8 mouse cellular contexts compared by ENCODE assay signal in genomic region chr8:80807807-80808505, GRCm38 (mm10).
DNase-seq lines count a peak whose midpoint lies in the region; ATAC-seq lines count a peak whose summit lies in the region.

No protein-coding gene starts in this region.

- no peak overlapping the region for H3K4me3 ChIP-seq in heart, embryonic 11.5 days (ENCODE audit: low read depth, low read length)
- H3K4me3 ChIP-seq in heart, embryonic 16.5 days (ENCODE audit: low read length): no peak overlapping the region
- H3K4me3 ChIP-seq in midbrain, embryonic 13.5 days (replicated peaks): no peak overlapping the region

- peak overlapping the region; percentile 35 for H3K4me2 ChIP-seq in heart, embryonic 11.5 days
- peak overlapping the region; percentile 36 for H3K4me2 ChIP-seq in heart, embryonic 16.5 days (ENCODE audit: low read depth, low read length)
- H3K4me2 ChIP-seq in midbrain, embryonic 13.5 days (replicated peaks): peak overlapping the region; percentile 10; the same call in 1 of the 2 replicates

- ATAC-seq in heart, embryonic 11.5 days (replicated peaks; ENCODE audit: insufficient number of reproducible peaks, low FRiP score, low TSS enrichment): no peak
- ATAC-seq in common myeloid progenitor, adult 5-6 weeks (replicated peaks; ENCODE audit: low read depth, poor library complexity, severe bottlenecking): 0 out of 2 replicates have a peak, but pooled peaks have one; percentile 42
- ATAC-seq in heart, embryonic 16.5 days (replicated peaks; ENCODE audit: extremely low read depth, insufficient read depth, low FRiP score): no peak
- ATAC-seq in midbrain, embryonic 13.5 days: no peak

- no peak for DNase-seq in heart, postnatal 36 days
- no peak for DNase-seq in spleen, postnatal 10 days (ENCODE audit: low spot score in 2 of 2)
- no peak for DNase-seq in T-cell, adult 2 months (ENCODE audit: low spot score)
- DNase-seq in cerebellum, adult 9-10 months: no peak

- peak overlapping the region; percentile 71 for H3K27ac ChIP-seq in heart, embryonic 11.5 days (ENCODE audit: low read depth, low read length)
- peak overlapping the region; percentile 83 for H3K27ac ChIP-seq in heart, embryonic 16.5 days (ENCODE audit: low read length)
- peak overlapping the region; percentile 45 for H3K27ac ChIP-seq in midbrain, embryonic 13.5 days

- intact Hi-C loops in heart, postnatal 36 days (cut with DNase I): no loop called here

- no peaks in the 10 kb centered on the region; the same call in 1 of the 2 replicates for H3K36me3 ChIP-seq in heart, embryonic 11.5 days (ENCODE audit: control insufficient read depth, insufficient read depth, low read length)
- peaks cover 5% of the 10 kb centered on the region for H3K36me3 ChIP-seq in heart, embryonic 16.5 days (ENCODE audit: control insufficient read depth, insufficient read depth)
- no peaks in the 10 kb centered on the region for H3K36me3 ChIP-seq in midbrain, embryonic 13.5 days

- H3K27me3 ChIP-seq in heart, embryonic 11.5 days (ENCODE audit: control insufficient read depth, insufficient read depth, low read length): no peaks in the 10 kb centered on the region
- no peaks in the 10 kb centered on the region for H3K27me3 ChIP-seq in heart, embryonic 16.5 days (ENCODE audit: control insufficient read depth, insufficient read depth, low read length)
- H3K27me3 ChIP-seq in midbrain, embryonic 13.5 days: no peaks in the 10 kb centered on the region

- H3K4me1 ChIP-seq in heart, embryonic 11.5 days (ENCODE audit: control insufficient read depth, insufficient read depth, low read length): peaks cover 68% of the 10 kb centered on the region
- H3K4me1 ChIP-seq in heart, embryonic 16.5 days (ENCODE audit: control insufficient read depth, insufficient read depth, low read length): peaks cover 64% of the 10 kb centered on the region
- peaks cover 23% of the 10 kb centered on the region for H3K4me1 ChIP-seq in midbrain, embryonic 13.5 days (replicated peaks)

- H3K9ac ChIP-seq in heart, embryonic 11.5 days (ENCODE audit: low read depth, low read length): no peak overlapping the region
- 0 out of 2 replicates have a peak overlapping the region, but pooled peaks have one; percentile 36 for H3K9ac ChIP-seq in heart, embryonic 16.5 days (ENCODE audit: low read length)
- H3K9ac ChIP-seq in midbrain, embryonic 13.5 days (replicated peaks): 0 out of 2 replicates have a peak overlapping the region, but pooled peaks have one; percentile 20

- WGBS in heart, embryonic 11.5 days (ENCODE audit: insufficient replicate concordance): 47% methylated on average over 13 of the region's 13 CpGs
- 44% methylated on average over 13 of the region's 13 CpGs for WGBS in heart, embryonic 16.5 days
- WGBS in midbrain, embryonic 13.5 days: 41% methylated on average over 13 of the region's 13 CpGs

- H3K9me3 ChIP-seq in heart, embryonic 11.5 days (replicated peaks; ENCODE audit: control insufficient read depth, low read length): no peaks in the 10 kb centered on the region
- no peaks in the 10 kb centered on the region for H3K9me3 ChIP-seq in heart, embryonic 16.5 days (replicated peaks; ENCODE audit: control insufficient read depth, low read length)
- no peaks in the 10 kb centered on the region for H3K9me3 ChIP-seq in midbrain, embryonic 13.5 days
